14 mouse cellular contexts compared by ENCODE assay signal in the genomic region with DNA sequence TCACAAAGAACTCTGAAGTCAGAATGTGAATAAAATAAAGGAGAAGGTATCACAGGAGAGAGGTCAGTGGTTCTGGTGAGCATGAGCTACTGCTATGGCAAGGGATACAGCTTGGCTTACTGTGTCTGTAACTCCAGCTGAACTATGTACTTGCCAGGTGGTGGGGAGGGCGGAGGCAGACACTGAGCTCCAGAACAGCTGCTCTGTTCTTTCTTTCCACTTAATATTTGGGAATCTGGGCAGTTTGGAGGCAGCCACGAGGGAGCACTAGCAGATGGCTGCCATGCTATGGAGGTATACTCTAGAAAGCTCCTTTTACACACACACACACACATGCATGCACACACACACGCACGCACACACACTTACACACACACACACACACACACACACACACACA.
DNase-seq lines count a peak whose midpoint lies in the region; ATAC-seq and TF ChIP-seq lines count a peak whose summit lies in the region.
"Had no signal": no experiment of that assay in that cellular context is flagged by ENCODE, and none has a peak within 500 bp of the region (broad histone marks: within the 10 kb centered on the region; RNA-seq: fewer than 3 reads in every experiment).

No protein-coding gene starts in this region.

- H3K4me3 ChIP-seq in gastrocnemius, adult 2 months = no peak overlapping the region
- no peak overlapping the region for H3K4me3 ChIP-seq in forebrain, embryonic 12.5 days (replicated peaks)
- no peak overlapping the region for H3K4me3 ChIP-seq in layer of hippocampus, adult 2 months
- H3K4me3 ChIP-seq in midbrain, embryonic 16.5 days (ENCODE audit: low read depth, low read length) = no peak overlapping the region
- no peak overlapping the region for H3K4me3 ChIP-seq in heart, embryonic 12.5 days
- H3K4me3 ChIP-seq in kidney, adult 2 months (ENCODE audit: insufficient read depth, low read depth, low read length) = no peak overlapping the region
- H3K4me3 ChIP-seq: heart, embryonic 13.5 days; kidney, embryonic 15.5 days; liver, embryonic 13.5 days; megakaryocyte, embryonic 14.5 days had no signal

- no peak overlapping the region for H3K4me2 ChIP-seq in forebrain, embryonic 12.5 days
- no peak overlapping the region for H3K4me2 ChIP-seq in midbrain, embryonic 16.5 days (ENCODE audit: low read length)
- H3K4me2 ChIP-seq in heart, embryonic 12.5 days = no peak overlapping the region
- H3K4me2 ChIP-seq: heart, embryonic 13.5 days; kidney, embryonic 15.5 days; liver, embryonic 13.5 days had no signal

- WGBS in forebrain, embryonic 12.5 days = 83% methylated on average over 4 of the region's 4 CpGs
- WGBS in midbrain, embryonic 16.5 days = 69% methylated on average over 4 of the region's 4 CpGs
- 76% methylated on average over 4 of the region's 4 CpGs for WGBS in heart, embryonic 12.5 days
- 79% methylated on average over 4 of the region's 4 CpGs for WGBS in kidney, adult 2 months

- no peaks in the 10 kb centered on the region for H3K9me3 ChIP-seq in forebrain, embryonic 12.5 days
- H3K9me3 ChIP-seq in midbrain, embryonic 16.5 days (replicated peaks; ENCODE audit: control insufficient read depth, low read length, poor library complexity, severe bottlenecking) = no peaks in the 10 kb centered on the region
- no peaks in the 10 kb centered on the region for H3K9me3 ChIP-seq in heart, embryonic 12.5 days (replicated peaks)
- H3K9me3 ChIP-seq: heart, embryonic 13.5 days; kidney, embryonic 15.5 days; liver, embryonic 13.5 days; megakaryocyte, embryonic 14.5 days had no signal

- H3K27ac ChIP-seq in gastrocnemius, adult 2 months = no peak overlapping the region
- no peak overlapping the region for H3K27ac ChIP-seq in forebrain, embryonic 12.5 days
- no peak overlapping the region for H3K27ac ChIP-seq in layer of hippocampus, adult 2 months
- H3K27ac ChIP-seq in midbrain, embryonic 16.5 days (ENCODE audit: low read length) = no peak overlapping the region
- no peak overlapping the region for H3K27ac ChIP-seq in heart, embryonic 12.5 days (ENCODE audit: poor library complexity, severe bottlenecking)
- no peak overlapping the region for H3K27ac ChIP-seq in kidney, adult 2 months (ENCODE audit: insufficient read depth, low read depth, low read length)
- H3K27ac ChIP-seq: heart, embryonic 13.5 days; kidney, embryonic 15.5 days; liver, embryonic 13.5 days had no signal

- ATAC-seq in forebrain, embryonic 12.5 days (ENCODE audit: low FRiP score) = 0 out of 2 replicates have a peak, but pooled peaks have one; percentile 46
- 0 out of 2 replicates have a peak, but pooled peaks have one; percentile 28 for ATAC-seq in midbrain, embryonic 16.5 days
- ATAC-seq in heart, embryonic 12.5 days (ENCODE audit: insufficient number of reproducible peaks, low FRiP score) = no peak
- ATAC-seq: CD4-positive, CD25-positive, alpha-beta regulatory T cell, adult 4 months had no signal

- peak; percentile 12 for DNase-seq in gastrocnemius, adult 2 months
- DNase-seq in gastrocnemius, postnatal 25 days = no peak
- DNase-seq in layer of hippocampus, adult 2 months (ENCODE audit: low spot score in 2 of 2) = peak; percentile 48 to 70
- no peak for DNase-seq in adrenal gland, postnatal 14 days
- no peak for DNase-seq in kidney, adult 2 months
- DNase-seq: liver, embryonic 13.5 days; retina, postnatal 1 day had no signal

- intact Hi-C loops in gastrocnemius, adult 2 months (cut with DNase I) = no loop called here

- no peak for TF ChIP-seq POLR2A in kidney, adult 2 months (IDR thresholded peaks at IDR 0.05; ENCODE audit: low read depth, low read length)

- no peaks in the 10 kb centered on the region for H3K36me3 ChIP-seq in forebrain, embryonic 12.5 days (replicated peaks)
- H3K36me3 ChIP-seq in midbrain, embryonic 16.5 days (ENCODE audit: control insufficient read depth, insufficient read depth, low read length) = no peaks in the 10 kb centered on the region
- H3K36me3 ChIP-seq in heart, embryonic 12.5 days = no peaks in the 10 kb centered on the region
- H3K36me3 ChIP-seq in kidney, adult 2 months (ENCODE audit: control insufficient read depth, insufficient read depth, low read length) = no peaks in the 10 kb centered on the region
- H3K36me3 ChIP-seq: heart, embryonic 13.5 days; kidney, embryonic 15.5 days; liver, embryonic 13.5 days had no signal

- H3K4me1 ChIP-seq in forebrain, embryonic 12.5 days = no peaks in the 10 kb centered on the region
- H3K4me1 ChIP-seq in midbrain, embryonic 16.5 days (ENCODE audit: control insufficient read depth, insufficient read depth, low read length) = no peaks in the 10 kb centered on the region
- no peaks in the 10 kb centered on the region for H3K4me1 ChIP-seq in heart, embryonic 12.5 days (replicated peaks)
- H3K4me1 ChIP-seq in kidney, adult 2 months (ENCODE audit: control insufficient read depth, insufficient read depth, low read length) = no peaks in the 10 kb centered on the region
- H3K4me1 ChIP-seq: heart, embryonic 13.5 days; kidney, embryonic 15.5 days; liver, embryonic 13.5 days; megakaryocyte, embryonic 14.5 days had no signal

- no peaks in the 10 kb centered on the region for H3K27me3 ChIP-seq in forebrain, embryonic 12.5 days
- no peaks in the 10 kb centered on the region for H3K27me3 ChIP-seq in midbrain, embryonic 16.5 days (ENCODE audit: control insufficient read depth, insufficient read depth, low read depth, low read length)
- no peaks in the 10 kb centered on the region for H3K27me3 ChIP-seq in heart, embryonic 12.5 days (replicated peaks)
- H3K27me3 ChIP-seq in kidney, adult 2 months (replicated peaks; ENCODE audit: control insufficient read depth, insufficient read depth, low read length) = no peaks in the 10 kb centered on the region
- H3K27me3 ChIP-seq: heart, embryonic 13.5 days; kidney, embryonic 15.5 days; liver, embryonic 13.5 days; megakaryocyte, embryonic 14.5 days had no signal

- H3K9ac ChIP-seq in forebrain, embryonic 12.5 days = no peak overlapping the region
- no peak overlapping the region for H3K9ac ChIP-seq in midbrain, embryonic 16.5 days (ENCODE audit: low read depth, low read length)
- H3K9ac ChIP-seq in heart, embryonic 12.5 days = no peak overlapping the region
- H3K9ac ChIP-seq: heart, embryonic 13.5 days; kidney, embryonic 15.5 days; liver, embryonic 13.5 days had no signal

- no peak for TF ChIP-seq CTCF in gastrocnemius, adult 2 months (IDR thresholded peaks at IDR 0.05)
- peak; percentile 14 for TF ChIP-seq CTCF in layer of hippocampus, adult 2 months (conservative IDR thresholded peaks at IDR 0.05)
- no peak for TF ChIP-seq CTCF in kidney, adult 2 months (conservative IDR thresholded peaks at IDR 0.05; ENCODE audit: insufficient read depth, insufficient read length, low read depth, low read length)

Comparison
In these comparisons a context has a peak if more than half of its experiments do, and no peak if none do; other contexts are left out.
1. DNase-seq: peak in gastrocnemius, adult 2 months (single experiment) and layer of hippocampus, adult 2 months (2 of 2); none in gastrocnemius, postnatal 25 days (single experiment), adrenal gland, postnatal 14 days (single experiment) and kidney, adult 2 months (single experiment).